Mouse (Mus musculus) thymus, postnatal 25 days (tissue): ENCODE data around the gene Frem1.

Experiments used
- DNase-seq: peaks from one replicate; pipeline ENCODE4 v3.0.0; 2022

Frem1 gene

GRCm38 (mm10) chr4:82867731-82868445 lies 184.3 kb downstream of the Frem1 start:
- no peak for DNase-seq

DNA sequence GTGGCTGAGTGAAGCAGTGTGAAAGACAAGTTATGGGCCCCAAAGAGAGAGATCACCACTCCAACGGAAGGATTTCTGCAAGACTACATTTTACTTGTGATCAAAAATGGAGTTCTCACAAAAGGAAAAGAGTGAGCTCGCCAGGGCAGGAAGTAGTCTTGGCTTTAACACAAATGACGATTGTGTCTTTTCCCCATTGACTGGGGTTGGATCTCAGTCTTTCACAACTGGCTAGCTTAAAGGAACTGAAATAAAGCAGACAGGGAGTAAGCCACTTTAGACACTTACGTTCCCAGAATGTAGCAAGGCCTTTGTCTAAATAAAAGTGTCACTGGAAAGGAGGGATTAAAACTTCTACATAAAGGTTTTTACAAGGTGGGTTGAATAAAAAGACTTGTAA lies 185.0 kb downstream of the Frem1 start:
- DNase-seq: no peak

GRCm38 (mm10) chr4:82864974-82865699 lies 187.0 kb downstream of the Frem1 start:
- DNase-seq: no peak

GRCm38 (mm10) chr4:82863316-82863715 lies 188.8 kb downstream of the Frem1 start:
- no peak for DNase-seq

- no peak for DNase-seq
Measured at GRCm38 (mm10) chr4:82861451-82861850, 190.7 kb downstream of the Frem1 start.

DNA sequence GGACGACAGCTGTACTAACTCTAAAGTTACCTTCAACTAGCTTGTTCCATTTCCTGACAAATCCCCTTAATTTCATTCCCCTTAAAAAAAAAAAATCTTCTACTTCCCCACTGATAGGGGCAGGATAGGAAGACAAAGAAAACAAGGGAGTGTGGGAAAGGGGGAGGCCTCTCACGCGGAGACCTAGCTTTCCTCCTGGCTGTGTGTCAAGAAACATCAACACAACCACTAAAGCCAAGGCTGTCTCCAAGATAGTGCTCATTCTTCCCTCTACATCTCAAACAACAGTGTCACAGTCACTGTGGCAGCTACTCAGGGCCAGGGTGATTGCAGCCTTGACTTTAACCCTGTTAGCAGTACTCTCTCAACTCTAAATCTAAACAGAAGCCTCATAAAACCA lies 191.6 kb downstream of the Frem1 start:
- DNase-seq: no peak

DNA sequence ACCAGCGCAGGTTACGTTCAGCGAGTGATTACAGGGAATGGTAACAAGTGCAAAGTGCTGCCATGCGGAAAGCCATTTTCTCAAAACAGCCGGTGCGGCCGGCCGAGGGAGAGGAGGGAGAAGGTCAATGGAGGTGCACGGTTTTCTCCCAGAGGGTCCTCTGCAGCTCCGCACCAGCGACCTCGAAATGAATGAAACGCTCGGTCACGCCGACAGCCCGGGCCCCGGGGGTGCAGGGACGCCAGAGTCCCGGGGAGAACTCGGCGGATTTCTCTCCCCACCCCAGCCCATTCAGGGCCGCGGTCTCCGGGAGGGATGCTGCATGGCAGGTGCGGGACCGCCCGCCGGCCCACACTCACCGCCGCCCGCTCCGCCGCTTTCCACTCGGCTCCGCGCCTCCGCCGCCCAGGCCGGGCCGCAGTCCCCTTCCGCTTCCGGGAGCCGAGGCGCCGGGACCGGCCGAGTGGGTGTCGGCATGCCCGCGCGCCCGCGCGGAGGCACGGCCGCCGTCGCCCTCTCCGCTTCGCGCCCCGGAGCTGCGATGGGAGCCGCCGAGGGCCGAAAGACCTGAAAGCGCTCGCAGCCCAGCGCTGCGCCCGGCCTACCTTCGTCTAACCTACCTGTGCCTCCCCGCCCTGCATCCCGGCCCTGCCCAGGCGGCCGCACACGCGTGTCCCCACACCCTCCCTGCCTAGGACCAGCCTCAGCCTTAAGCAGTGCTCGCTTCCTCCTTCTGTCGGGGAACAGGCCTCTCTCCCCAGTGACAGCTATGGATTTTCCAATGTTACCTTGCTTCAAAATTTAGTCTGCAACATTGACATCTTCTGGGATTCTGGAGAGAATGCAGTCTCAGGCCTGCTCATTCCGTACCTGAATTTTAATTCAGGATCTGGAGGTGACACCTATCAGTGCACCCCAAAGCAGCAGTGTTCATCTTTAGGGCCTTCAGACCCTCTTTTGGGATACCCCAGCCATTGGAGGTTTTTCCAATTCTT lies 192.7 kb downstream of the Frem1 start, which contains the start of gene Zdhhc21:
Gene Zdhhc21, minus strand, starts transcription at position 828 of the 995 bp plus-strand sequence.
- peak; percentile 85 for DNase-seq

DNA sequence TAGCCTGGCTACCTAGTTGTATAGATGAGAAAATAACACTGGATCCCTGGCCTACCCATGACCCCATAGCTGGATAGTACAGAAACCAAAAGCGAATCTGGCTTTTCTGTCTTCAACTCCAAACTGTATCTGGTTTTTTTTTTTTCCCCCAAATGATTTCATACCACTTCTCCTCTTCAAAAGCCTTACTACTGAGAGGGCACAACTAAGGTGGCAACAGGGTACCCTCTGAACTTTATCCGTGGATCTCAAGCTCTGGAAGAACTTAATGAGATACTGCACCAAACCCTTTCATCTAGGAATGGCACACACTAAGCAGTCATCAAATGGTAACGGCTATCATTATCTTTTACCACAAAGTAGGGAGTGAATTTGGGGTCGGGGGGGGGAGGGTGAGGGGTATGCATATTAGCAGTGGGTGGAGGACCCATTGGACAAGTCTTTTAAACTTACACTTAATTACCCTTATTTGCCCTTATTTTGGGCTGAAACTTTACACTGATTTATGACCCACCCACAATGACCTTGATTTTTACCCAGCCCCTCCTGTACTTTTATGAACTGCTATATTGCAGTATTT lies 193.6 kb downstream of the Frem1 start:
- DNase-seq: no peak

GRCm38 (mm10) chr4:82856986-82857385 lies 195.2 kb downstream of the Frem1 start:
- DNase-seq: no peak

GRCm38 (mm10) chr4:82853809-82854208 lies 198.3 kb downstream of the Frem1 start:
- DNase-seq: no peak

GRCm38 (mm10) chr4:82848552-82849234 lies 203.4 kb downstream of the Frem1 start:
- DNase-seq: no peak
